Mouse (Mus musculus): Measurements from ENCODE around the gene Tjp1. TPM values are rescaled to one million over a fixed set of nuclear protein-coding genes. Genes with fewer than 3 reads are reported as not detected.

The Tjp1 gene
- polyA plus RNA-seq (2015; fragmentation: Nextera tagmentation; extraction: Ambion mirVana) = 9.7 and 10.5 TPM in 2 replicates

DNA sequence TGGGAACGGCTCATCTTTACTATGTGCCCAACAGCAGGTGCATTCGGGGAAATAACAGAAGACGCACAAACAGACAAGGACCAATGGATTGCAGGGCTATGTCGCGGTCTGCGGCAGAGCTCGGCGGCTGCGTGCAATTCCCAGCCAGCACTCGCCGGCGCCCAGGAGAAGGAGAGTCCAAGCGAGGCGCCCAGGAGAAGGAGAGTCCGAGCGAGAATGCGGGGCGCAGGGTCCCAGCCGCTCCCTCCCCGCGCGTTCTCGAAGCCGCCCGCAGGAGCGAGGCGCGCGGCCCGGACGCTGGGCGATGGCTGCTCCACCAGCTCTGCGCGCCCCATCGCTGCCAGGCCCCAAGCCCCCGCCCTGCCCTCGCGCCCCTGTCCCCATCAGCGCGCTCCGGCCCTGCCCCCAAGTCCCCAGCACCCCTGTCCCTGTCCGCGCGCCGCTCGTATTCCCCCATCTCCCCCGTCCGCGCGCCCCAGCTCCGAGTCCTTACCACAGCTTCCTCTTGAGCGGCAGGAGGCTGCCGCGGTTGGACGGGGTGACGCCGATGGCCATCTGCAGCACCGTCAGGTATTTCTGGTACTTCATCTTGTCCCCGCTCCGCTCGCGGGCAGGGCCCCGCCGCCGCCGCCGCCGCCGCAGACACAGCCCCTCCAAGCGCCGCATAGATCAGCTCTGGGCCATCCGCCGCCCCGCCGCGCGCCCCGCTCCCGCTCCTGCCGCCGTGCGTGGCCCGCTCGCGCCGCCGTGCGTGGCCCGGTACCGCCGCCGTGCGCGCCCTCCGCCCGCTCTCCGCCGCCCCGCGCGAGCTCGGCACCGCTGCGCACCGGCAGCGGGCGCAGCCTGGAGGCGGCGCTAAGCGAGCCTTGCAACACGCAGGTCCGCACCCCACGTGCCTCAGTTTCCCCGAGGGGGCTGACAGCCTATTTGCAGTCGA lies at the start of gene Tjp1:
Tjp1 (minus strand) TSS at position 711 of the 937 bp plus-strand sequence.
- peak within 1 kb of the TSS; percentile 57 for H3K4me3 ChIP-seq (ENCODE audit: low read depth, low read length)
- no peak within 1 kb of the TSS for H3K27ac ChIP-seq (ENCODE audit: low read depth, low read length)
- ATAC-seq = no peak
- no peaks in the 10 kb centered on the region for H3K4me1 ChIP-seq (replicated peaks; ENCODE audit: control insufficient read depth, insufficient read depth, low read length)
- H3K9me3 ChIP-seq (ENCODE audit: control insufficient read depth) = no peaks in the 10 kb centered on the region
- TF ChIP-seq CTCF (IDR thresholded peaks at IDR 0.05; ENCODE audit: low read depth) = no peak
- peak within 1 kb of the TSS; percentile 34 for H3K9ac ChIP-seq (ENCODE audit: low read depth, low read length)
- WGBS = under 1% methylated on average over 107 of the region's 115 CpGs
- H3K36me3 ChIP-seq (ENCODE audit: control insufficient read depth, insufficient read depth) = no peaks in the 10 kb centered on the region
- peak within 1 kb of the TSS; percentile 98 for H3K4me2 ChIP-seq (replicated peaks; ENCODE audit: low read depth)
- peaks cover 39% of the 10 kb centered on the region for H3K27me3 ChIP-seq (replicated peaks; ENCODE audit: control insufficient read depth, insufficient read depth, low read length)

DNA sequence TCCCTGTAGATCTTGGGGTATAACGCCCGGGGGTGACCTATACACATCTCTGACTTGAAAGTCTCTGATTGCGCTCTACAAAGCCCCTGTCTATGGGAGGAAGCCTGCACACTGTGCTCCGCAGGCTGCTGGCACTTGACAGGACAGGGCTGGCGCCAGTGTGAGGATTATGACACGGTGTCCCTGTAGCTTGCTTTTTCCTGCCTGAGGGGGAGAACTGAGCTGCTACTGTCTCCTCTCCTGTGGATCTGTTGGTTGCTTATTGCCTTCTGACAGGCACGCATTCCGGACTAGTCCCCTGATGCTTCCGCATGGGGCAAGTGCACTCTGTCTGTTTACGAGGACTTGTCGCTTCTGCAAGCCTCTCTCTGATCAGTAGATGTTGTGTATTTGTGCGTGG lies 49.5 kb upstream of the Tjp1 start:
- Histone ChIP-seq H3K36me3 (ENCODE audit: control insufficient read depth, insufficient read depth) (no peaks in the 10 kb centered on the region), H3K9ac (ENCODE audit: low read depth, low read length) (no peak overlapping the region), H3K4me2 (replicated peaks; ENCODE audit: low read depth) (no peak overlapping the region), H3K4me3 (ENCODE audit: low read depth, low read length) (no peak overlapping the region), H3K27ac (ENCODE audit: low read depth, low read length) (no peak overlapping the region), H3K4me1 (replicated peaks; ENCODE audit: control insufficient read depth, insufficient read depth, low read length) (no peaks in the 10 kb centered on the region), H3K27me3 (replicated peaks; ENCODE audit: control insufficient read depth, insufficient read depth, low read length) (no peaks in the 10 kb centered on the region), H3K9me3 (ENCODE audit: control insufficient read depth) (no peaks in the 10 kb centered on the region)
- TF ChIP-seq CTCF (IDR thresholded peaks at IDR 0.05; ENCODE audit: low read depth) = no peak
- ATAC-seq = no peak
- 52% methylated on average over 12 of the region's 12 CpGs for WGBS

DNA sequence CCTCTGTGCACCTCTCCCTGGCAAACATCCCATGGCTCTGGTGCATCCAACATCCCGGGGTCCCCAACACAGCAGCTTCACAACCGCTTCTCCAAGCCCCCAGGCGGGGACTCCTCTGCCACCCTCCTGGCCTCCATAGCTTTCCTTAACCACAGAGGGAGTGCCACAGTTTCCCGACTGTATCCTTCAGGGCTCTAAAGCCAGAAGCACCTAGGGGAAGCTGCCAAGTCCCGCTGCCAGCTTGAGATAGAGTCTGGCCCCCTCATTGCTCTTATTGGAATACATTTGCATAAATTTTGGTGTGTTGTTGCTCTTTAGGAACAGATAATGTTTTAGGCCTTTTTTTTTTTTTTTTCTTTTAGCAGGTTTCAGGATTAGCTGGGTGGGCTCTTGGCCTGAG lies 45.1 kb upstream of the Tjp1 start:
- H3K4me3 ChIP-seq (ENCODE audit: low read depth, low read length) = no peak overlapping the region
- no peaks in the 10 kb centered on the region for H3K27me3 ChIP-seq (replicated peaks; ENCODE audit: control insufficient read depth, insufficient read depth, low read length)
- no peaks in the 10 kb centered on the region for H3K4me1 ChIP-seq (replicated peaks; ENCODE audit: control insufficient read depth, insufficient read depth, low read length)
- no peak for TF ChIP-seq CTCF (IDR thresholded peaks at IDR 0.05; ENCODE audit: low read depth)
- H3K9me3 ChIP-seq (ENCODE audit: control insufficient read depth) = no peaks in the 10 kb centered on the region
- no peaks in the 10 kb centered on the region for H3K36me3 ChIP-seq (ENCODE audit: control insufficient read depth, insufficient read depth)
- H3K27ac ChIP-seq (ENCODE audit: low read depth, low read length) = no peak overlapping the region
- ATAC-seq = no peak
- WGBS = 78% methylated on average over 5 of the region's 5 CpGs
- H3K9ac ChIP-seq (ENCODE audit: low read depth, low read length) = no peak overlapping the region
- no peak overlapping the region for H3K4me2 ChIP-seq (replicated peaks; ENCODE audit: low read depth)

DNA sequence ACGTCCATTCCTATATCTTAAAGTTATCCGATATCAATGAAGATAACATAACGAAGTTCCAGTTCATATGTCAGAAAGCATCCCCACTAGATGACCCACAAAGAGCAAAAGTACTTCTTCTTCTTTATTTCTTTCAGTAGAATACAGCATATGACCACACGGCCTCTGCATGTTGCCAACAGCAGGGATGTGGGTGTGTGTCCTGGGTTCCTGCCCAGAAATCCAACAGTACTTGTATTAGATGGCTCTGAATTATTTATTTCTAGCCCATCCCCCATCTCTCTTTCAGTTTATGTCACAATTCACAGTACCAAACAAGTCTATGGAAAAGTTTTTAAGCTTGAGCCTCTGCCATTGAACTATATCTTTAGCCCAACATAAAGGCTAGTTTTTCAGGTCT lies 43.1 kb upstream of the Tjp1 start:
- H3K9ac ChIP-seq (ENCODE audit: low read depth, low read length) = no peak overlapping the region
- no peak for TF ChIP-seq CTCF (IDR thresholded peaks at IDR 0.05; ENCODE audit: low read depth)
- H3K4me3 ChIP-seq (ENCODE audit: low read depth, low read length) = no peak overlapping the region
- H3K4me2 ChIP-seq (replicated peaks; ENCODE audit: low read depth) = no peak overlapping the region
- WGBS = 75% methylated on average over 4 of the region's 4 CpGs
- no peaks in the 10 kb centered on the region for H3K36me3 ChIP-seq (ENCODE audit: control insufficient read depth, insufficient read depth)
- no peaks in the 10 kb centered on the region for H3K27me3 ChIP-seq (replicated peaks; ENCODE audit: control insufficient read depth, insufficient read depth, low read length)
- no peaks in the 10 kb centered on the region for H3K4me1 ChIP-seq (replicated peaks; ENCODE audit: control insufficient read depth, insufficient read depth, low read length)
- no peaks in the 10 kb centered on the region for H3K9me3 ChIP-seq (ENCODE audit: control insufficient read depth)
- ATAC-seq = no peak
- no peak overlapping the region for H3K27ac ChIP-seq (ENCODE audit: low read depth, low read length)

DNA sequence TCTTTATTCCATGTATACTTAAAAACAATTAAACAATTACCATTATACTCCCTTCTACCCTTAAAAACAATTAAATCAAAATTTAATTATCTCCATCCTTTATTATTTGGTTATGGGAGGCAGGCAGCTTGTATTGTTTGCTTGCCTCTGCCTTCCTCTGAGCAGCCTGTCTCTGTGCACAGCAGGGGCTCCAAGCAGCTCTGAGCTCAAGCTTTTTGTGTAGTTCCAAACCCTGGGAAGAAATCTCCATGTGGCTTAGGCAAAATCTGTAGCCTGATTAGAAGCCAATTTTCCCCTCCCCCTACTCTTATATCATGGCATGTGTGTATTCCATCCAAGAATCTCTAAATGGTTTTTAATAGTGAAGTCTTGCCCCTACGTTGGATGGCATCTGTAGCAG lies 28.4 kb upstream of the Tjp1 start:
- 70% methylated on average over 1 of the region's 1 CpGs for WGBS
- H3K9ac ChIP-seq (ENCODE audit: low read depth, low read length) = no peak overlapping the region
- no peaks in the 10 kb centered on the region for H3K4me1 ChIP-seq (replicated peaks; ENCODE audit: control insufficient read depth, insufficient read depth, low read length)
- no peak overlapping the region for H3K4me3 ChIP-seq (ENCODE audit: low read depth, low read length)
- no peaks in the 10 kb centered on the region for H3K27me3 ChIP-seq (replicated peaks; ENCODE audit: control insufficient read depth, insufficient read depth, low read length)
- H3K4me2 ChIP-seq (replicated peaks; ENCODE audit: low read depth) = no peak overlapping the region
- no peaks in the 10 kb centered on the region for H3K36me3 ChIP-seq (ENCODE audit: control insufficient read depth, insufficient read depth)
- H3K9me3 ChIP-seq (ENCODE audit: control insufficient read depth) = no peaks in the 10 kb centered on the region
- TF ChIP-seq CTCF (IDR thresholded peaks at IDR 0.05; ENCODE audit: low read depth) = no peak
- no peak overlapping the region for H3K27ac ChIP-seq (ENCODE audit: low read depth, low read length)
- ATAC-seq = no peak

DNA sequence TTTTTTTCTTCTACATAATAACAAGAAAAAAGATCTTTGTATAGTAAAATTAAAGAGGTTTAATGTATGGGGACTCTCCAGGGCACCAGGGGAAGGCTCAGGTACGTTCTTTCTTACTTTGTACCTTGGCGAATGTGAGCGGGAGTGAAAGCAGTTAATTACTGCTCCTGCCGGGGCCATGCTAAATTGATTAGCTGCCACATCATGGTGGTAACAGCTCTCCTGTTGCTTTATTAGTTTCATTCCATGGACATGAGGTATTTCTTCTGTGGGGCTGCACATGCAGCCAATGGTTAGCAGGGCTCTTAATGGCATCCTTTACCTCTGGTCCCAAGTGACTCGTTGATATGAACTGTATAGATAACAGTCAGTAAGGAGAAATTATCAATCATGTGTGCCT lies 18.2 kb upstream of the Tjp1 start:
- 42% methylated on average over 5 of the region's 5 CpGs for WGBS
- Histone ChIP-seq H3K36me3 (ENCODE audit: control insufficient read depth, insufficient read depth) (no peaks in the 10 kb centered on the region), H3K4me2 (replicated peaks; ENCODE audit: low read depth) (no peak overlapping the region), H3K9ac (ENCODE audit: low read depth, low read length) (no peak overlapping the region), H3K4me3 (ENCODE audit: low read depth, low read length) (no peak overlapping the region), H3K27me3 (replicated peaks; ENCODE audit: control insufficient read depth, insufficient read depth, low read length) (no peaks in the 10 kb centered on the region), H3K9me3 (ENCODE audit: control insufficient read depth) (no peaks in the 10 kb centered on the region), H3K4me1 (replicated peaks; ENCODE audit: control insufficient read depth, insufficient read depth, low read length) (no peaks in the 10 kb centered on the region), H3K27ac (ENCODE audit: low read depth, low read length) (no peak overlapping the region)
- ATAC-seq = no peak
- no peak for TF ChIP-seq CTCF (IDR thresholded peaks at IDR 0.05; ENCODE audit: low read depth)
